Mouse (Mus musculus) heart, embryonic 14.5 days (tissue): ENCODE data around the gene Smoc1. TPM values are rescaled to one million over a fixed set of nuclear protein-coding genes. Genes with fewer than 3 reads are reported as not detected.

Experiments used
- ATAC-seq: fragments of 200-750 bp; cut with Nextera tagmentation; 2 replicates; pipeline ENCODE4 v1.8.0; 2017; ENCODE audit warnings: low read depth, moderate TSS enrichment; ENCODE audit not compliant: insufficient number of reproducible peaks, insufficient read depth, low FRiP score
- H3K27ac ChIP-seq, 2 experiments: fragments of 200-500 bp in 1 of 2; fragments of 300-500 bp in 1 of 2; sonication (generic) in 1 of 2; replicated peaks in 1 of 2; 2 replicates each; pipeline ENCODE4 v1.5.1; 2012 to 2014; ENCODE audit warnings: low read depth in 2 of 2, low read length in 2 of 2, control low read depth in 1 of 2, mild to moderate bottlenecking in 1 of 2, mixed read lengths in 1 of 2; ENCODE audit not compliant: control insufficient read depth in 1 of 2, insufficient read depth in 1 of 2
- H3K27me3 ChIP-seq: fragments of 300-500 bp; sonication (generic); 2 replicates; pipeline ENCODE4 v1.6.1; 2014; ENCODE audit warnings: mild to moderate bottlenecking, low read length, control low read depth; ENCODE audit not compliant: control insufficient read depth, insufficient read depth
- H3K36me3 ChIP-seq: fragments of 300-500 bp; sonication (generic); 2 replicates; pipeline ENCODE4 v1.6.1; 2014; ENCODE audit warnings: mild to moderate bottlenecking, control low read depth, low read length, mixed read lengths; ENCODE audit not compliant: control insufficient read depth, insufficient read depth
- H3K4me1 ChIP-seq, 2 experiments: fragments of 200-500 bp in 1 of 2; fragments of 300-500 bp in 1 of 2; sonication (generic) in 1 of 2; 2 replicates each; pipeline ENCODE4 v1.6.1; 2012 to 2014; ENCODE audit warnings: low read length in 2 of 2, control low read depth in 1 of 2, mixed read lengths in 1 of 2; ENCODE audit not compliant: control insufficient read depth in 2 of 2, insufficient read depth in 2 of 2
- H3K4me2 ChIP-seq: fragments of 300-500 bp; sonication (generic); 2 replicates; pipeline ENCODE4 v1.6.1; 2014; ENCODE audit warnings: mild to moderate bottlenecking, low read length
- H3K4me3 ChIP-seq, 2 experiments: fragments of 200-500 bp in 1 of 2; fragments of 300-500 bp in 1 of 2; sonication (generic) in 1 of 2; 2 replicates each; pipeline ENCODE4 v1.5.1; 2012 to 2014; ENCODE audit warnings: low read length in 2 of 2, mild to moderate bottlenecking in 2 of 2, control low read depth in 1 of 2, low read depth in 1 of 2, moderate library complexity in 1 of 2; ENCODE audit not compliant: control insufficient read depth in 1 of 2, insufficient read depth in 1 of 2
- H3K9ac ChIP-seq: fragments of 300-500 bp; sonication (generic); 2 replicates; pipeline ENCODE4 v1.6.1; 2014; ENCODE audit warnings: mild to moderate bottlenecking, low read length
- H3K9me3 ChIP-seq: fragments of 300-500 bp; sonication (generic); 2 replicates; pipeline ENCODE4 v1.6.1; 2016; ENCODE audit warnings: low read length, control low read depth; ENCODE audit not compliant: control insufficient read depth
- WGBS: fragments of 180-500 bp; shearing (Covaris S2); extraction: QIAGEN DNeasy Blood & Tissue Kit; methylation state at CpG from one replicate; pipeline ENCODE4 v1.1.7; 2014; 5-methylcytosine and 5-hydroxymethylcytosine counted together
- polyA plus RNA-seq: library from polyadenylated mRNA; unstranded; fragments of >200 nt; fragmentation: Nextera tagmentation; extraction: Ambion mirVana; gene quantifications from 2 replicates; pipeline ENCODE4 v1.2.1, GENCODE M21; 2014

Smoc1 gene
- polyA plus RNA-seq, 1 experiment from 2014 or later = 8.1 TPM

GRCm38 (mm10) chr12:81131114-81131513, 104.5 kb downstream of the Smoc1 start:
- H3K4me2 ChIP-seq = no peak overlapping the region
- no peak for ATAC-seq
- WGBS = 38% methylated on average over 4 of the region's 4 CpGs

GRCm38 (mm10) chr12:81133055-81133665, 106.6 kb downstream of the Smoc1 start:
- Histone ChIP-seq H3K9ac (no peak overlapping the region), H3K36me3 (no peaks in the 10 kb centered on the region), H3K4me3 (no peak overlapping the region), H3K9me3 (no peaks in the 10 kb centered on the region), H3K27me3 (no peaks in the 10 kb centered on the region), H3K27ac (no peak overlapping the region), H3K4me2 (no peak overlapping the region), H3K4me1 (no peaks in the 10 kb centered on the region)
- no peak for ATAC-seq
- 64% methylated on average over 4 of the region's 4 CpGs for WGBS

More at GRCm38 (mm10) chr12:81131114-81131513, 104.5 kb downstream of the Smoc1 start:
- no peak overlapping the region for H3K4me3 ChIP-seq
- H3K9me3 ChIP-seq = no peaks in the 10 kb centered on the region
- H3K36me3 ChIP-seq = no peaks in the 10 kb centered on the region
- H3K27ac ChIP-seq = no peak overlapping the region
- H3K27me3 ChIP-seq = no peaks in the 10 kb centered on the region
- H3K4me1 ChIP-seq = no peaks in the 10 kb centered on the region
- no peak overlapping the region for H3K9ac ChIP-seq

- no peaks in the 10 kb centered on the region for H3K9me3 ChIP-seq
- H3K27ac ChIP-seq = no peak overlapping the region
- no peak overlapping the region for H3K4me2 ChIP-seq
- H3K4me1 ChIP-seq = peaks cover 0 to 5% of the 10 kb centered on the region in 2 experiments; a peak in 1 of 4 replicates
- no peaks in the 10 kb centered on the region for H3K27me3 ChIP-seq
- ATAC-seq = no peak
- H3K36me3 ChIP-seq = no peaks in the 10 kb centered on the region
- WGBS = 71% methylated on average over 6 of the region's 6 CpGs
- no peak overlapping the region for H3K9ac ChIP-seq
- no peak overlapping the region for H3K4me3 ChIP-seq
Observed at GRCm38 (mm10) chr12:81138217-81138616, 111.6 kb downstream of the Smoc1 start.

- no peak for ATAC-seq
- H3K27ac ChIP-seq = no peak overlapping the region
- H3K36me3 ChIP-seq = no peaks in the 10 kb centered on the region
- no peak overlapping the region for H3K4me2 ChIP-seq
- 79% methylated on average over 6 of the region's 6 CpGs for WGBS
- no peak overlapping the region for H3K4me3 ChIP-seq
- peaks cover 5 to 7% of the 10 kb centered on the region in 2 experiments; a peak in 3 of 4 replicates for H3K4me1 ChIP-seq
- no peaks in the 10 kb centered on the region for H3K27me3 ChIP-seq
- no peak overlapping the region for H3K9ac ChIP-seq
- no peaks in the 10 kb centered on the region for H3K9me3 ChIP-seq
Observed at GRCm38 (mm10) chr12:81139463-81139862, 112.9 kb downstream of the Smoc1 start.

- peak; percentile 13; the same call in 1 of the 2 replicates for ATAC-seq
- Histone ChIP-seq H3K4me2 (no peak overlapping the region), H3K27me3 (no peaks in the 10 kb centered on the region), H3K36me3 (no peaks in the 10 kb centered on the region), H3K27ac (no peak overlapping the region), H3K9me3 (no peaks in the 10 kb centered on the region), H3K4me3 (no peak overlapping the region), H3K4me1 (peaks cover 5 to 7% of the 10 kb centered on the region in 2 experiments; a peak in 3 of 4 replicates), H3K9ac (no peak overlapping the region)
- 50% methylated on average over 9 of the region's 9 CpGs for WGBS
Observed at GRCm38 (mm10) chr12:81140594-81141328, 114.2 kb downstream of the Smoc1 start.

GRCm38 (mm10) chr12:81141329-81141711, 114.7 kb downstream of the Smoc1 start:
- H3K9ac ChIP-seq = no peak overlapping the region
- H3K4me1 ChIP-seq = peaks cover 5 to 7% of the 10 kb centered on the region in 2 experiments; a peak in 3 of 4 replicates
- no peaks in the 10 kb centered on the region for H3K27me3 ChIP-seq
- no peaks in the 10 kb centered on the region for H3K9me3 ChIP-seq
- no peak overlapping the region for H3K4me3 ChIP-seq
- 55% methylated on average over 7 of the region's 7 CpGs for WGBS
- H3K36me3 ChIP-seq = no peaks in the 10 kb centered on the region
- 0 out of 2 replicates have a peak, but pooled peaks have one; percentile 11 for ATAC-seq
- no peak overlapping the region for H3K27ac ChIP-seq
- no peak overlapping the region for H3K4me2 ChIP-seq

- no peaks in the 10 kb centered on the region for H3K9me3 ChIP-seq
- H3K27me3 ChIP-seq = no peaks in the 10 kb centered on the region
- ATAC-seq = no peak
- no peaks in the 10 kb centered on the region for H3K36me3 ChIP-seq
- H3K9ac ChIP-seq = no peak overlapping the region
- peaks cover 5 to 7% of the 10 kb centered on the region in 2 experiments; a peak in 3 of 4 replicates for H3K4me1 ChIP-seq
- H3K27ac ChIP-seq = no peak overlapping the region
- H3K4me3 ChIP-seq = no peak overlapping the region
- WGBS = 85% methylated on average over 3 of the region's 3 CpGs
- no peak overlapping the region for H3K4me2 ChIP-seq
Observed at GRCm38 (mm10) chr12:81142231-81142630, 115.6 kb downstream of the Smoc1 start.
